Mouse (Mus musculus) midbrain, postnatal 0 days (tissue): ENCODE results near the gene Cradd. TPM values are rescaled to one million over a fixed set of nuclear protein-coding genes. Genes with fewer than 3 reads are reported as not detected.

Source experiments
- ATAC-seq: fragments of 200-750 bp; cut with Nextera tagmentation; 2 replicates; pipeline ENCODE4 v1.8.0; 2017; ENCODE audit warnings: moderate number of reproducible peaks, mild to moderate bottlenecking, moderate TSS enrichment, moderate library complexity; ENCODE audit not compliant: low FRiP score
- DNase-seq: peaks from one replicate; pipeline ENCODE4 v3.0.0-alpha.2; 2015; ENCODE audit warnings: low spot score
- H3K27ac ChIP-seq: fragments of 300-500 bp; sonication (generic); 2 replicates; pipeline ENCODE4 v1.5.1; 2014; ENCODE audit warnings: low read depth, mild to moderate bottlenecking, low read length, mixed read lengths
- H3K27me3 ChIP-seq: fragments of 300-500 bp; sonication (generic); 2 replicates; pipeline ENCODE4 v1.6.1; 2014; ENCODE audit warnings: low read length, control low read depth, mixed read lengths; ENCODE audit not compliant: insufficient read depth
- H3K36me3 ChIP-seq: fragments of 300-500 bp; sonication (generic); 2 replicates; pipeline ENCODE4 v1.6.1; 2014; ENCODE audit warnings: low read length, control low read depth, mixed read lengths; ENCODE audit not compliant: insufficient read depth
- H3K4me1 ChIP-seq: fragments of 300-500 bp; sonication (generic); 2 replicates; pipeline ENCODE4 v1.6.1; 2014; ENCODE audit warnings: mild to moderate bottlenecking, control low read depth, antibody characterized with exemption, low read length, mixed read lengths; ENCODE audit not compliant: insufficient read depth
- H3K4me2 ChIP-seq: fragments of 300-500 bp; sonication (generic); 2 replicates; pipeline ENCODE4 v1.6.1; 2014; ENCODE audit warnings: low read depth, mild to moderate bottlenecking, low read length, mixed read lengths; ENCODE audit not compliant: poor library complexity, severe bottlenecking
- H3K4me3 ChIP-seq: fragments of 300-500 bp; sonication (generic); 2 replicates; pipeline ENCODE4 v1.5.1; 2014; ENCODE audit warnings: low read depth, mild to moderate bottlenecking, low read length, moderate library complexity
- H3K9ac ChIP-seq: fragments of 300-500 bp; sonication (generic); replicated peaks from 2 replicates; pipeline ENCODE4 v1.6.1; 2014; ENCODE audit warnings: mild to moderate bottlenecking, low read length, moderate library complexity, mixed read lengths; ENCODE audit not compliant: poor library complexity, severe bottlenecking
- H3K9me3 ChIP-seq: fragments of 300-500 bp; sonication (generic); 2 replicates; pipeline ENCODE4 v1.6.1; 2016; ENCODE audit warnings: low read length, control low read depth
- CTCF ChIP-seq: IDR thresholded peaks from 2 replicates; pipeline ENCODE4 v1.5.1; 2016; ENCODE audit warnings: antibody characterized with exemption, mild to moderate bottlenecking
- WGBS: fragments of 180-500 bp; shearing (Covaris S2); extraction: QIAGEN DNeasy Blood & Tissue Kit; methylation state at CpG from one replicate; pipeline ENCODE4 v1.1.7; 2014; 5-methylcytosine and 5-hydroxymethylcytosine counted together
- polyA plus RNA-seq: library from polyadenylated mRNA; unstranded; fragments of >200 nt; fragmentation: Nextera tagmentation; extraction: Ambion mirVana; gene quantifications from 2 replicates; pipeline ENCODE4 v1.2.1, GENCODE M21; 2015
- total RNA-seq: library from RNA; depleted of rRNA; stranded (reverse); fragments of >200 nt; gene quantifications from 2 replicates; pipeline ENCODE4 v1.2.3, GENCODE M21; 2014

Cradd gene
- total and polyA plus RNA-seq, 2 experiments from 2014 or later, result 8.2 to 9.2 TPM

DNA sequence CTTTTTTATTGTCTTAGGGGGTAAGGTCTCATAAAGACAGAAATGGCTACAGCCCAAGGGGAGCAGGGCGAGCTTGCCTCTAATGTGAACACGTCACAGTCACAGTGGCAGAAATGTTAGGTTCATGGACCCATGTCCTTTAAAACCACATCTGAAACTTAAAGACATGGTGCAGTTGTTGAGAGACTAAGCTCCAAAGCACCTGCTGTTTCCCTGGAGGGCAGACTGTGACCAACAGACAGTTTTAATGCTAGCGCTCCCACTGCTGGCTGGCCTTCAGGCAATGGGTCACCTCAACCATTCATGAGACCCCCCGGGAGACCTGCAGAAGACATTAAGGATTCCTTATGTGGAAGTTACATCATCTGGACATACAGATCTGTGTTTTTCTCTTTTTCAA, 141.5 kb downstream of the Cradd start:
- Histone ChIP-seq H3K9ac (no peak overlapping the region), H3K27ac (no peak overlapping the region), H3K4me1 (no peaks in the 10 kb centered on the region), H3K9me3 (no peaks in the 10 kb centered on the region), H3K4me3 (no peak overlapping the region), H3K4me2 (no peak overlapping the region), H3K36me3 (no peaks in the 10 kb centered on the region), H3K27me3 (no peaks in the 10 kb centered on the region)
- no peak for TF ChIP-seq CTCF
- 85% methylated on average over 4 of the region's 4 CpGs for WGBS
- ATAC-seq (no peak), DNase-seq (no peak)

DNA sequence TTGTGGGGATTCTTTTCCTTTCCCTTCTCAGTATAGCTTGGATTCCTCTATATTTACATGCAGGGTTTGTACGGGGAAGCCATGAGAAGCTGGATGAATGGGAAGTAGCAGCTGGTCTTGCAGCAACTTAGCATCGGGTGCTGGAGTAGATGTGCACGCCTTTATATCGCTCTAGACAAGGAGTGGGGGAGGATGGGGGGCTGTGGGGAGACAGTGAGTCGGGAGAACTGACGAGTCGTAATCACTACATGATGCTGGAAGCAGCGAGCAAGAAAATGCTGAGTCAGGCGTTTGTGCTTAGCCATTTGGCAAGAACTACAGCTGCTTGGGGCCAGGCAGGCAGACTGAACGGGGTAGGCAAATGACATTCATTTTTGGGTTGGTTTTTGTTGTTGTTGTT, 142.4 kb downstream of the Cradd start:
- H3K27ac ChIP-seq, result no peak overlapping the region

DNA sequence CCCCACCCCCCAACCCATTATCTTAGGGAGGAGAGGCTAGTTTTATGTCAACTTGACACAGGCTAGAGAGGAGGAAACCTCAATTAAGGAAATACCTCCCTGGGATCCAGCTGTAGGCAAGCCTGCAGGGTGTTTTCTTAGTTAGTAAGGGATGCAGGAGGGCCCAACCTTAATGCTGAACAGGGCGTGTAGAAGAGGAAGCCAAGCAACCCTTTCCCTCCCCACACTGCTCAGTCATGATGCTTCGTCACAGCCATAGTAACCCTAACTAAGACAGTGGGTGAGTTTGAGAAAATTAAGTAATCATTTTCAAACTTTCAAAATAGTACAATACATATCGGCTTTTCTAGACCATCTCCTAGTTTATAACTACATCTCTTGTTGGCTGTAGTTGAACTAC, 143.0 kb downstream of the Cradd start:
- Histone ChIP-seq H3K4me3 (no peak overlapping the region), H3K4me2 (no peak overlapping the region), H3K9me3 (no peaks in the 10 kb centered on the region), H3K9ac (no peak overlapping the region), H3K36me3 (no peaks in the 10 kb centered on the region), H3K27me3 (no peaks in the 10 kb centered on the region), H3K27ac (no peak overlapping the region), H3K4me1 (no peaks in the 10 kb centered on the region)
- DNase-seq, result no peak
- 92% methylated on average over 3 of the region's 3 CpGs for WGBS
- TF ChIP-seq CTCF, result no peak
- ATAC-seq, result no peak

More for the DNA sequence above, 142.4 kb downstream of the Cradd start:
- no peak overlapping the region for H3K9ac ChIP-seq
- 0 out of 2 replicates have a peak overlapping the region, but pooled peaks have one; percentile 15 for H3K4me2 ChIP-seq
- 54% methylated on average over 10 of the region's 10 CpGs for WGBS
- H3K9me3 ChIP-seq, result no peaks in the 10 kb centered on the region
- ATAC-seq (no peak), DNase-seq (peak; percentile 77)
- no peaks in the 10 kb centered on the region for H3K36me3 ChIP-seq
- H3K27me3 ChIP-seq, result no peaks in the 10 kb centered on the region
- H3K4me1 ChIP-seq, result no peaks in the 10 kb centered on the region
- no peak for TF ChIP-seq CTCF
- no peak overlapping the region for H3K4me3 ChIP-seq

DNA sequence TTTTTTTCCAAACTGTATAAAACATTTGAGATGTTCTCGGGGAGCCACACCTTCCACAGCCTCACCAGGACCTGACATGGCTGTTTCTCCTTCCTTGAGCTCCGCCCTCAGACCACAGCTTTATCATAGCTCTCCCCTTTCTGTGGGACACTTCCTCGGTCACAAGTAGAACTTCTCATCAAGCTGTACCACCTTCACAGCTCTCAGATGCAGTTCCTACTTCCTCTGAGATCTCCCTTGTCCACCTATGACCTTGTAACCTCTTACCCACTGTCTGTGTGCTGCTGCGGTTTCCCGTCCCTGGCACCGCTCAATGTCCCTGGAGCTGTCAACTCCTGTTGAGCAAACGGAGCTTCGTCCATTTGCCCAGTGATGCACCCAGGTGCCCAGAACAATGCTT, 143.8 kb downstream of the Cradd start:
- H3K4me3 ChIP-seq, result no peak overlapping the region
- no peaks in the 10 kb centered on the region for H3K9me3 ChIP-seq
- no peak for DNase-seq
- no peak overlapping the region for H3K4me2 ChIP-seq
- H3K27me3 ChIP-seq, result no peaks in the 10 kb centered on the region
- H3K9ac ChIP-seq, result no peak overlapping the region
- ATAC-seq, result no peak
- no peaks in the 10 kb centered on the region for H3K4me1 ChIP-seq
- H3K36me3 ChIP-seq, result no peaks in the 10 kb centered on the region
- no peak for TF ChIP-seq CTCF
- 90% methylated on average over 8 of the region's 8 CpGs for WGBS
- H3K27ac ChIP-seq, result no peak overlapping the region

DNA sequence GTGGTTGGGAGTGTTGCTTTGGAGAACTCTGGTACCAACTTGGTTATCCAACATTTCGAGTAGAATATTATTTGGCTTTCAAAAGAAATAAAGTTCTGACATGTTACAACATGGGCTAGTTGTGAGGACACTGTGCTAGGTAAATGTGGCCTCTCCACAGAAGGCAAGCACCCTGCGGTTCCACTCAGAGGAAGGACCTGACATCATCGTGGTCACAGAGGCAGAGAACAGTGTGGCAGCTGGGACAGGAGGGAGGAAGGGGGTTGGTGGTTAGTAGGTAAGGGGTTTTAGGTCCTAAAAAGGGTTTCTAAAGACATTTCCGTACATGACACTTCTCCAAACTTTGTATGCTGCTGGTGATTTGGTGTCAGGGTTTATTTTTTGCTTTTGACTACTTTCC, 145.1 kb downstream of the Cradd start:
- Histone ChIP-seq H3K36me3 (no peaks in the 10 kb centered on the region), H3K9me3 (no peaks in the 10 kb centered on the region), H3K4me1 (no peaks in the 10 kb centered on the region), H3K4me2 (no peak overlapping the region), H3K9ac (no peak overlapping the region), H3K27me3 (no peaks in the 10 kb centered on the region), H3K27ac (no peak overlapping the region), H3K4me3 (no peak overlapping the region)
- whole genome bisulfite sequencing, result 78% methylated on average over 4 of the region's 4 CpGs
- DNase-seq (no peak), ATAC-seq (no peak)
- TF ChIP-seq CTCF, result no peak

DNA sequence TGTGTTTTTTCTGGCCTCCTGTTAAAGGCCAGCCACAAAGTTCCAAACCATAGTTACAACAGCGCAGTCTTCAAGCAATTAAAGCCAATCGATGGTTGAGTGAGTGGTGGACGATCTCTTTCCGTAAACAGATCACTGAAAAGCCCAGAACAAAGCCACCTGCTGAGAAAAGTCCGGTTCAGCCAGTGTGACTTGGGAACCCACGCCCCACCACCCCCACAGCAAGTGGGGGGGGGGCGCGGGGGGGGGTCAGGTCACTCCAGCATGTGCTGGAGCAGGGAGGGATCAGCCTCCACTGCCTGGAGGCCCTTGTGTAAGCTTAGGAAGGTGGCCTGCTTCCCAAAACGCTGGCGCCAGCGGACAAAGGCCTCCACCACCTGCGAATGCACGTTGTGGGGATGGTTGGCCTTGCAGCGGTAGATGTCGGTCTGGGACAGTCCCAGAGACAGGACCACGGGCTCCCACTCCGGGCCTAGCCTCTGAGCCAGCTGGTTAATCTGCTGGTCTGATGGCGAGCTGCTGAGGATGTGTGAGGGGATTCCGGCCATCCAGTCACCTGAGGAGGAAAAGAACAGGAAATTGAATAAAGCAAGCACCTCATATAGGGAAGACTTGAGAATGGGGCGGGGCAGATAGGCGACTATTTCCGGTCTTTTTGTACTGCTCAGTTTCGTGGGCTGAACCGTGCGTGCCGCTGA, 148.4 kb downstream of the Cradd start:
- no peak for ATAC-seq
- no peak for TF ChIP-seq CTCF
- Histone ChIP-seq H3K27me3 (no peaks in the 10 kb centered on the region), H3K4me3 (no peak overlapping the region), H3K4me1 (no peaks in the 10 kb centered on the region), H3K27ac (no peak overlapping the region), H3K9me3 (no peaks in the 10 kb centered on the region), H3K9ac (no peak overlapping the region), H3K36me3 (no peaks in the 10 kb centered on the region), H3K4me2 (no peak overlapping the region)
- DNase-seq, result no peak
- 48% methylated on average over 25 of the region's 26 CpGs for WGBS
